Comparison of ENCODE assay signal across 9 mouse cellular contexts in genomic region chr9:73067086-73067485, GRCm38 (mm10). TPM values are rescaled to one million over a fixed set of nuclear protein-coding genes. Genes with fewer than 3 reads are reported as not detected.
DNase-seq lines count a peak whose midpoint lies in the region; ATAC-seq and TF ChIP-seq lines count a peak whose summit lies in the region.
"Had no signal": no experiment of that assay in that cellular context is flagged by ENCODE, and none has a peak within 500 bp of the region (broad histone marks: within the 10 kb centered on the region; RNA-seq: fewer than 3 reads in every experiment).

No protein-coding gene starts in this region.

- no peak for TF ChIP-seq CTCF in gastrocnemius, adult 2 months (IDR thresholded peaks at IDR 0.05)
- no peak for TF ChIP-seq CTCF in lung, postnatal 0 days (IDR thresholded peaks at IDR 0.05)

- H3K36me3 ChIP-seq in hindbrain, embryonic 16.5 days (ENCODE audit: control insufficient read depth, insufficient read depth, low read length): no peaks in the 10 kb centered on the region
- H3K36me3 ChIP-seq in lung, postnatal 0 days (ENCODE audit: insufficient read depth, low read length): no peaks in the 10 kb centered on the region

- no peak overlapping the region for H3K27ac ChIP-seq in gastrocnemius, adult 2 months
- H3K27ac ChIP-seq in hindbrain, embryonic 16.5 days (ENCODE audit: low read depth, low read length): peak overlapping the region; percentile 9; the same call in 1 of the 2 replicates
- H3K27ac ChIP-seq in lung, postnatal 0 days (ENCODE audit: low read length): 0 out of 2 replicates have a peak overlapping the region, but pooled peaks have one; percentile 9

- H3K4me2 ChIP-seq in hindbrain, embryonic 16.5 days (ENCODE audit: low read length): 0 out of 2 replicates have a peak overlapping the region, but pooled peaks have one; percentile 18
- peak overlapping the region; percentile 12; the same call in 1 of the 2 replicates for H3K4me2 ChIP-seq in lung, postnatal 0 days (replicated peaks; ENCODE audit: low read depth, low read length)

- 33% methylated on average over 10 of the region's 10 CpGs for WGBS in hindbrain, embryonic 16.5 days
- WGBS in lung, postnatal 0 days: 29% methylated on average over 8 of the region's 10 CpGs

- ATAC-seq in hindbrain, embryonic 16.5 days: peak; percentile 50; the same call in 1 of the 2 replicates
- peak; percentile 59 for ATAC-seq in lung, postnatal 0 days
- ATAC-seq in inflammation-experienced regulatory T-cells, adult 6 months: no peak

- intact Hi-C loops in gastrocnemius, adult 2 months (cut with DNase I): no loop called here

- H3K9me3 ChIP-seq in hindbrain, embryonic 16.5 days (ENCODE audit: control insufficient read depth, low read length): no peaks in the 10 kb centered on the region
- no peaks in the 10 kb centered on the region for H3K9me3 ChIP-seq in lung, postnatal 0 days (ENCODE audit: low read length)

- peaks cover 4% of the 10 kb centered on the region for H3K4me1 ChIP-seq in hindbrain, embryonic 16.5 days (ENCODE audit: control insufficient read depth, insufficient read depth, low read depth, low read length)
- H3K4me1 ChIP-seq in lung, postnatal 0 days (ENCODE audit: insufficient read depth, low read depth, low read length): peaks cover 7% of the 10 kb centered on the region; the same call in 1 of the 2 replicates

- peak overlapping the region; percentile 35; the same call in 1 of the 2 replicates for H3K4me3 ChIP-seq in gastrocnemius, adult 2 months
- H3K4me3 ChIP-seq in hindbrain, embryonic 16.5 days (ENCODE audit: low read length): no peak overlapping the region
- H3K4me3 ChIP-seq in lung, postnatal 0 days (ENCODE audit: low read depth, low read length): no peak overlapping the region

- DNase-seq in gastrocnemius, adult 2 months: no peak
- no peak for DNase-seq in gastrocnemius, postnatal 25 days
- DNase-seq in MN1 (ENCODE audit: low spot score): peak; percentile 61
- peak; percentile 83 for DNase-seq in lung, postnatal 0 days (ENCODE audit: low spot score)
- DNase-seq in cerebellum, postnatal 25 days: no peak
- DNase-seq in layer of hippocampus, adult 11-12 months (ENCODE audit: low spot score): no peak

- H3K9ac ChIP-seq in hindbrain, embryonic 16.5 days (ENCODE audit: low read depth, low read length): 0 out of 2 replicates have a peak overlapping the region, but pooled peaks have one; percentile 44
- no peak overlapping the region for H3K9ac ChIP-seq in lung, postnatal 0 days (replicated peaks; ENCODE audit: low read depth)

- TF ChIP-seq EP300 in lung, postnatal 0 days (IDR thresholded peaks at IDR 0.05): peak; percentile 19; the same call in 1 of the 2 replicates

- H3K27me3 ChIP-seq in hindbrain, embryonic 16.5 days (replicated peaks; ENCODE audit: control insufficient read depth, insufficient read depth, low read length): no peaks in the 10 kb centered on the region
- no peaks in the 10 kb centered on the region for H3K27me3 ChIP-seq in lung, postnatal 0 days (replicated peaks; ENCODE audit: insufficient read depth, low read length)

RNA-seq across cellular contexts. Expression of gene Rab27a, which starts 22.4 kb away (rescaled TPM):
- total RNA-seq in gastrocnemius, adult 2 months (2021): 1 to 10 TPM; 2.1 TPM
- 1 to 10 TPM; 1.9 to 2.5 TPM for total RNA-seq in gastrocnemius, postnatal 25 days (2021)
- polyA plus RNA-seq in hindbrain, embryonic 16.5 days (2015; fragmentation: Nextera tagmentation; extraction: Ambion mirVana): 3.8 and 4.6 TPM in 2 replicates
- 41.6 and 48.7 TPM in 2 replicates for polyA plus RNA-seq in lung, postnatal 0 days (2015; fragmentation: Nextera tagmentation; extraction: Ambion mirVana)
- polyA plus RNA-seq in inflammation-experienced regulatory T-cells, adult 6 months (2017; shearing (Covaris generic)): 10 to 100 TPM; 36.2 to 83.0 (median 39.9) TPM

RNA-seq across cellular contexts. Expression of gene Pigb, which starts 26.9 kb away (rescaled TPM):
- total RNA-seq in gastrocnemius, adult 2 months (2021): 1 to 10 TPM; 3.4 to 4.1 TPM
- 1 to 10 TPM; 3.7 to 3.9 TPM for total RNA-seq in gastrocnemius, postnatal 25 days (2021)
- polyA plus RNA-seq in hindbrain, embryonic 16.5 days (2015; fragmentation: Nextera tagmentation; extraction: Ambion mirVana): 14.6 and 17.3 TPM in 2 replicates
- 5.5 and 6.5 TPM in 2 replicates for polyA plus RNA-seq in lung, postnatal 0 days (2015; fragmentation: Nextera tagmentation; extraction: Ambion mirVana)
- 10 to 100 TPM; 12.0 to 19.6 (median 15.1) TPM for polyA plus RNA-seq in inflammation-experienced regulatory T-cells, adult 6 months (2017; shearing (Covaris generic))

RNA-seq across cellular contexts. Expression of gene Khdc3, which starts 34.5 kb away (rescaled TPM):
- not detected for total RNA-seq in gastrocnemius, adult 2 months (2021)
- total RNA-seq in gastrocnemius, postnatal 25 days (2021): not detected
- polyA plus RNA-seq in hindbrain, embryonic 16.5 days (2015; fragmentation: Nextera tagmentation; extraction: Ambion mirVana): 0.12 and 0.24 TPM in 2 replicates
- 0.12 and 0.14 TPM in 2 replicates for polyA plus RNA-seq in lung, postnatal 0 days (2015; fragmentation: Nextera tagmentation; extraction: Ambion mirVana)
- polyA plus RNA-seq in inflammation-experienced regulatory T-cells, adult 6 months (2017; shearing (Covaris generic)): under 1 TPM in 1 of 3 experiments, not detected in 2; 0.28 TPM
- polyA plus RNA-seq: C2C12 had no signal

RNA-seq across cellular contexts. Expression of gene Gm20509, which starts 35.2 kb away (rescaled TPM):
- not detected for total RNA-seq in gastrocnemius, adult 2 months (2021)
- not detected for total RNA-seq in gastrocnemius, postnatal 25 days (2021)
- polyA plus RNA-seq in hindbrain, embryonic 16.5 days (2015; fragmentation: Nextera tagmentation; extraction: Ambion mirVana): not detected in 2 replicates
- polyA plus RNA-seq in lung, postnatal 0 days (2015; fragmentation: Nextera tagmentation; extraction: Ambion mirVana): not detected in 2 replicates
- not detected for polyA plus RNA-seq in inflammation-experienced regulatory T-cells, adult 6 months (2017; shearing (Covaris generic))
- polyA plus RNA-seq: C2C12 had no signal

RNA-seq across cellular contexts. Expression of gene Rsl24d1, which starts 46.1 kb away (rescaled TPM):
- 10 to 100 TPM; 37.3 to 45.4 TPM for total RNA-seq in gastrocnemius, adult 2 months (2021)
- total RNA-seq in gastrocnemius, postnatal 25 days (2021): 10 to 100 TPM; 39.7 to 43.8 TPM
- polyA plus RNA-seq in hindbrain, embryonic 16.5 days (2015; fragmentation: Nextera tagmentation; extraction: Ambion mirVana): 93.9 and 98.9 TPM in 2 replicates
- polyA plus RNA-seq in lung, postnatal 0 days (2015; fragmentation: Nextera tagmentation; extraction: Ambion mirVana): 58.8 and 59.8 TPM in 2 replicates
- 10 to 100 TPM; 81.9 to 88.8 (median 83.1) TPM for polyA plus RNA-seq in inflammation-experienced regulatory T-cells, adult 6 months (2017; shearing (Covaris generic))

Comparison
In these comparisons a context has a peak if more than half of its experiments do, and no peak if none do; other contexts are left out.
1. DNase-seq: peak in MN1 (single experiment) and lung, postnatal 0 days (single experiment); none in gastrocnemius, adult 2 months (single experiment), gastrocnemius, postnatal 25 days (single experiment), cerebellum, postnatal 25 days (0 of 2) and layer of hippocampus, adult 11-12 months (single experiment).